Mouse (Mus musculus) ovary, postnatal 10 days (tissue): ENCODE measurements around the gene Hectd3.

Source experiments
- DNase-seq: peaks from one replicate; pipeline ENCODE4 v3.0.0; 2022; ENCODE audit warnings: low spot score

The Hectd3 gene

GRCm38 (mm10) chr4:117017738-117018137 is 22.6 kb downstream of the Hectd3 start:
- DNase-seq, result no peak

- DNase-seq, result no peak
Observed at GRCm38 (mm10) chr4:117018327-117018726, 23.2 kb downstream of the Hectd3 start.

GRCm38 (mm10) chr4:117019206-117020134 is 24.4 kb downstream of the Hectd3 start, which contains the start of gene Eif2b3:
Eif2b3 (plus strand) TSS chr4:117019402.
- peak; percentile 71 for DNase-seq

GRCm38 (mm10) chr4:117023469-117023868 is 28.4 kb downstream of the Hectd3 start:
- DNase-seq, result no peak

- no peak for DNase-seq
Observed at GRCm38 (mm10) chr4:117031105-117031504, 36.0 kb downstream of the Hectd3 start.

- DNase-seq, result peak; percentile 9
Observed at GRCm38 (mm10) chr4:117039925-117040687, 45.0 kb downstream of the Hectd3 start.

- DNase-seq, result no peak
Observed at GRCm38 (mm10) chr4:117040791-117041190, 45.7 kb downstream of the Hectd3 start.

GRCm38 (mm10) chr4:117041283-117041721 is 46.2 kb downstream of the Hectd3 start:
- no peak for DNase-seq

GRCm38 (mm10) chr4:117048836-117049235 is 53.7 kb downstream of the Hectd3 start:
- no peak for DNase-seq

- DNase-seq, result no peak
Observed at GRCm38 (mm10) chr4:117049485-117049884, 54.4 kb downstream of the Hectd3 start.

- DNase-seq, result no peak
Observed at GRCm38 (mm10) chr4:117052626-117053025, 57.5 kb downstream of the Hectd3 start.

- no peak for DNase-seq
Observed at GRCm38 (mm10) chr4:117053956-117054355, 58.8 kb downstream of the Hectd3 start.
